Mouse (Mus musculus): ENCODE data around the gene Larp4b.

Gene Larp4b

GRCm38 (mm10) chr13:9181106-9181505 is 87.4 kb downstream of the Larp4b start:
- no peak for DNase-seq

GRCm38 (mm10) chr13:9181666-9182264 is 88.1 kb downstream of the Larp4b start:
- peak; percentile 81 for DNase-seq

- no peak for DNase-seq
Measured at GRCm38 (mm10) chr13:9184281-9184680, 90.6 kb downstream of the Larp4b start.

- DNase-seq = no peak
Measured at GRCm38 (mm10) chr13:9184716-9185115, 91.0 kb downstream of the Larp4b start.

- DNase-seq = no peak
Measured at GRCm38 (mm10) chr13:9187156-9187555, 93.5 kb downstream of the Larp4b start.

- no peak for DNase-seq
Measured at GRCm38 (mm10) chr13:9187566-9188530, 94.2 kb downstream of the Larp4b start.

- DNase-seq = no peak
Measured at GRCm38 (mm10) chr13:9189481-9189880, 95.8 kb downstream of the Larp4b start.

GRCm38 (mm10) chr13:9191172-9192140 is 97.8 kb downstream of the Larp4b start:
- no peak for DNase-seq

GRCm38 (mm10) chr13:9192797-9193330 is 99.2 kb downstream of the Larp4b start:
- no peak for DNase-seq

- no peak for DNase-seq
Measured at GRCm38 (mm10) chr13:9194656-9195055, 101.0 kb downstream of the Larp4b start.

GRCm38 (mm10) chr13:9195565-9195964 is 101.9 kb downstream of the Larp4b start:
- no peak for DNase-seq

GRCm38 (mm10) chr13:9198106-9198505 is 104.4 kb downstream of the Larp4b start:
- DNase-seq = no peak

- no peak for DNase-seq
Measured at GRCm38 (mm10) chr13:9198728-9199464, 105.2 kb downstream of the Larp4b start.

- no peak for DNase-seq
Measured at GRCm38 (mm10) chr13:9199465-9199844, 105.8 kb downstream of the Larp4b start.

- DNase-seq = no peak
Measured at GRCm38 (mm10) chr13:9222761-9223405, 129.2 kb downstream of the Larp4b start.
